Comparison of ENCODE assay signal across 18 mouse cellular contexts in the genomic region with DNA sequence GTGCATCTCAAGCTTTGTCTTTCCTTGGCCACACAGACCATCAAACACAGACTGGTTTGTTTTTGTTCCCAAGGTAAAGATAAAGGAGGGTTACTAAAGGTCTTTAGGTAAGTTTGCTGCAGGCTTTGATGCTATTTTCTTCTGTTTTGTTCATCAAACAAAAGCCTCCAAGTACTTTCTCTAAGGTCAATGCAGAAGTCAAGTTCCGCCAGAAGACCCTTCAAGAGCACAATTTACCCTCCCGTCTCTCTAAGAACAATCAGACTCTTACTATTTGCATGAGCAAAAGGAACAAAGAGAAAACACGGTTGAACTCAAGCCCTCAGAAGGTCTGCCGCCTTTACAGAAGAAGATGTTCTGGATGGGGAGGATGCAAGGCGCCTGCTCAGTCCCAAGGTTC.
DNase-seq lines count a peak whose midpoint lies in the region; ATAC-seq and TF ChIP-seq lines count a peak whose summit lies in the region.
"Had no signal": no experiment of that assay in that cellular context is flagged by ENCODE, and none has a peak within 500 bp of the region (broad histone marks: within the 10 kb centered on the region; RNA-seq: fewer than 3 reads in every experiment).

No protein-coding gene starts in this region.

- H3K4me3 ChIP-seq in ES-E14 (ENCODE audit: insufficient read depth in 1 of 2, low read depth in 1 of 2, low read length in 2 of 2, poor library complexity in 1 of 2, severe bottlenecking in 1 of 2) = no peak overlapping the region
- no peak overlapping the region for H3K4me3 ChIP-seq in midbrain, embryonic 10.5 days
- H3K4me3 ChIP-seq in forebrain, embryonic 12.5 days (replicated peaks) = no peak overlapping the region
- H3K4me3 ChIP-seq: embryonic facial prominence, embryonic 10.5 days; embryonic facial prominence, embryonic 12.5 days had no signal

- ATAC-seq in forebrain, embryonic 12.5 days (ENCODE audit: low FRiP score) = no peak
- ATAC-seq: activated CD4-positive, CD25-positive, alpha-beta regulatory T cell, adult 4 months; forebrain, embryonic 14.5 days; forebrain, embryonic 16.5 days had no signal

- H3K4me1 ChIP-seq in ES-E14 (ENCODE audit: control insufficient read depth in 2 of 2, insufficient read depth in 2 of 2, low read length in 2 of 2, poor library complexity in 1 of 2) = peaks cover 0 to 2% of the 10 kb centered on the region in 2 experiments; a peak in 2 of 4 replicates
- H3K4me1 ChIP-seq in midbrain, embryonic 10.5 days = peaks cover 32% of the 10 kb centered on the region
- peaks cover 20% of the 10 kb centered on the region for H3K4me1 ChIP-seq in forebrain, embryonic 12.5 days
- H3K4me1 ChIP-seq: embryonic facial prominence, embryonic 12.5 days had no signal

- H3K27ac ChIP-seq in ES-E14 (ENCODE audit: insufficient read depth, low read depth, low read length, poor library complexity, severe bottlenecking) = no peak overlapping the region
- no peak overlapping the region for H3K27ac ChIP-seq in midbrain, embryonic 10.5 days (replicated peaks)
- no peak overlapping the region for H3K27ac ChIP-seq in forebrain, embryonic 12.5 days
- H3K27ac ChIP-seq: embryonic facial prominence, embryonic 10.5 days; embryonic facial prominence, embryonic 12.5 days had no signal

- no peaks in the 10 kb centered on the region for H3K36me3 ChIP-seq in ES-E14 (ENCODE audit: control insufficient read depth, insufficient read depth, low read length, poor library complexity, severe bottlenecking)
- no peaks in the 10 kb centered on the region for H3K36me3 ChIP-seq in midbrain, embryonic 10.5 days
- H3K36me3 ChIP-seq in forebrain, embryonic 12.5 days (replicated peaks) = no peaks in the 10 kb centered on the region
- H3K36me3 ChIP-seq: embryonic facial prominence, embryonic 10.5 days; embryonic facial prominence, embryonic 12.5 days had no signal

- peak; percentile 56 for DNase-seq in ES-CJ7 (ENCODE audit: low read depth, low spot score)
- DNase-seq in ES-E14 (ENCODE audit: low read depth, low spot score) = peak; percentile 64
- DNase-seq in ZHBTc4 (ENCODE audit: low read depth, low spot score) = peak; percentile 90
- DNase-seq in midbrain, embryonic 10.5 days (ENCODE audit: low spot score) = no peak
- DNase-seq: adrenal gland, adult 8-10 months; adrenal gland, postnatal 14 days; adrenal gland, postnatal 36 days; cerebellum, adult 11-12 months; cerebellum, adult 2 months; cerebellum, adult 9-10 months; cerebellum, postnatal 10 days; cerebellum, postnatal 25 days had no signal

- H3K27me3 ChIP-seq in midbrain, embryonic 10.5 days (ENCODE audit: low read depth, poor library complexity, severe bottlenecking) = peaks cover 51% of the 10 kb centered on the region
- peaks cover 33% of the 10 kb centered on the region for H3K27me3 ChIP-seq in forebrain, embryonic 12.5 days
- H3K27me3 ChIP-seq: embryonic facial prominence, embryonic 12.5 days had no signal

- in situ Hi-C loops in ES-E14 (cut with MboI; ENCODE audit: low sequenced_read_pairs in 2 of 2, unreplicated experiment in 2 of 2) = no loop called here

- no peaks in the 10 kb centered on the region for H3K9me3 ChIP-seq in ES-E14 (ENCODE audit: control insufficient read depth, insufficient read depth, low read depth, low read length)
- no peaks in the 10 kb centered on the region for H3K9me3 ChIP-seq in midbrain, embryonic 10.5 days (replicated peaks)
- H3K9me3 ChIP-seq in forebrain, embryonic 12.5 days = no peaks in the 10 kb centered on the region
- H3K9me3 ChIP-seq: embryonic facial prominence, embryonic 10.5 days; embryonic facial prominence, embryonic 12.5 days had no signal

- WGBS in midbrain, embryonic 10.5 days = 64% methylated on average over 5 of the region's 5 CpGs
- WGBS in forebrain, embryonic 12.5 days = 55% methylated on average over 5 of the region's 5 CpGs

- no peak overlapping the region for H3K9ac ChIP-seq in ES-E14 (ENCODE audit: insufficient read depth, low read depth, low read length, poor library complexity, severe bottlenecking)
- H3K9ac ChIP-seq in forebrain, embryonic 12.5 days = no peak overlapping the region
- H3K9ac ChIP-seq: embryonic facial prominence, embryonic 12.5 days had no signal

- no peak overlapping the region for H3K4me2 ChIP-seq in forebrain, embryonic 12.5 days
- H3K4me2 ChIP-seq: embryonic facial prominence, embryonic 12.5 days had no signal

TF ChIP-seq in ES-E14, 5 proteins besides CTCF, POLR2A, EP300 and RAD21:
- TF ChIP-seq ZC3H11A (IDR thresholded peaks at IDR 0.05; ENCODE audit: borderline replicate concordance, low read depth, low read length) (no peak), MAFK (IDR thresholded peaks at IDR 0.05; ENCODE audit: insufficient read depth, low read depth, low read length) (no peak), CHD2 (IDR thresholded peaks at IDR 0.05; ENCODE audit: low read depth, low read length) (no peak), HCFC1 (IDR thresholded peaks at IDR 0.05; ENCODE audit: borderline replicate concordance, insufficient read depth, low read length) (no peak), ZNF384 (IDR thresholded peaks at IDR 0.05; ENCODE audit: low read depth, low read length) (no peak)
